Mouse (Mus musculus) E14TG2a.4 (cell line): Measurements from ENCODE around the gene Bco1.
A peak's percentile ranks its signal among the peaks of the same experiment; 100 is the strongest.

Experiments used
- H3K27me3 ChIP-seq: 2 replicates; pipeline ENCODE4 v1.6.1; 2014; ENCODE audit warnings: low read length, control low read depth; ENCODE audit not compliant: insufficient read depth
- H3K36me3 ChIP-seq: 2 replicates; pipeline ENCODE4 v1.6.1; 2014; ENCODE audit warnings: low read length, control low read depth; ENCODE audit not compliant: insufficient read depth
- H3K4me1 ChIP-seq: replicated peaks from 2 replicates; pipeline ENCODE4 v1.6.1; 2014; ENCODE audit warnings: low read depth, low read length, control low read depth
- H3K4me3 ChIP-seq: replicated peaks from 2 replicates; pipeline ENCODE4 v1.5.1; 2014; ENCODE audit warnings: mild to moderate bottlenecking, low read length
- H3K9me3 ChIP-seq: 2 replicates; pipeline ENCODE4 v1.6.1; 2014; ENCODE audit warnings: low read length, control low read depth
- CTCF ChIP-seq: conservative IDR thresholded peaks from 2 replicates; pipeline ENCODE4 v1.5.1; 2014; ENCODE audit warnings: low read length
- NANOG ChIP-seq: IDR thresholded peaks from 2 replicates; pipeline ENCODE4 v1.6.1; 2014; ENCODE audit warnings: borderline replicate concordance, low read length, mixed read lengths
- POU5F1 ChIP-seq: IDR thresholded peaks from 2 replicates; pipeline ENCODE4 v1.6.1; 2014; ENCODE audit warnings: low read length, borderline replicate concordance

The Bco1 gene

GRCm38 (mm10) chr8:117107533-117107932, 11.9 kb downstream of the Bco1 start:
- Histone ChIP-seq H3K4me1 (peaks cover 18% of the 10 kb centered on the region), H3K4me3 (no peak overlapping the region), H3K27me3 (peaks cover 2% of the 10 kb centered on the region; the same call in 1 of the 2 replicates), H3K9me3 (0 out of 2 replicates have a peak, but pooled peaks cover 5% of the 10 kb centered on the region), H3K36me3 (no peaks in the 10 kb centered on the region)
- TF ChIP-seq POU5F1 (no peak), CTCF (peak; percentile 92), NANOG (no peak)

GRCm38 (mm10) chr8:117109018-117109711, 13.5 kb downstream of the Bco1 start:
- no peaks in the 10 kb centered on the region for H3K36me3 ChIP-seq
- TF ChIP-seq NANOG (no peak), POU5F1 (no peak), CTCF (peak; percentile 88)
- H3K9me3 ChIP-seq, result no peaks in the 10 kb centered on the region
- H3K4me3 ChIP-seq, result no peak overlapping the region
- peaks cover 4% of the 10 kb centered on the region for H3K27me3 ChIP-seq
- peaks cover 28% of the 10 kb centered on the region for H3K4me1 ChIP-seq

GRCm38 (mm10) chr8:117109801-117110390, 14.2 kb downstream of the Bco1 start:
- TF ChIP-seq CTCF, result peak; percentile 73
- TF ChIP-seq NANOG, result no peak
- no peak for TF ChIP-seq POU5F1
- H3K9me3 ChIP-seq, result no peaks in the 10 kb centered on the region
- H3K36me3 ChIP-seq, result no peaks in the 10 kb centered on the region

GRCm38 (mm10) chr8:117111641-117112040, 16.0 kb downstream of the Bco1 start:
- Histone ChIP-seq H3K4me3 (no peak overlapping the region), H3K4me1 (peaks cover 37% of the 10 kb centered on the region), H3K36me3 (no peaks in the 10 kb centered on the region), H3K9me3 (no peaks in the 10 kb centered on the region), H3K27me3 (peaks cover 10% of the 10 kb centered on the region)
- TF ChIP-seq CTCF (no peak), POU5F1 (no peak), NANOG (no peak)

More at GRCm38 (mm10) chr8:117109801-117110390, 14.2 kb downstream of the Bco1 start:
- Histone ChIP-seq H3K27me3 (peaks cover 10% of the 10 kb centered on the region), H3K4me1 (peaks cover 28% of the 10 kb centered on the region), H3K4me3 (peak overlapping the region; percentile 53; the same call in 1 of the 2 replicates)

GRCm38 (mm10) chr8:117112261-117112660, 16.6 kb downstream of the Bco1 start:
- TF ChIP-seq CTCF (no peak), POU5F1 (no peak), NANOG (no peak)
- H3K9me3 ChIP-seq, result no peaks in the 10 kb centered on the region
- H3K4me3 ChIP-seq, result no peak overlapping the region
- peaks cover 13% of the 10 kb centered on the region for H3K27me3 ChIP-seq
- peaks cover 37% of the 10 kb centered on the region for H3K4me1 ChIP-seq
- H3K36me3 ChIP-seq, result no peaks in the 10 kb centered on the region

- no peak for TF ChIP-seq CTCF
- TF ChIP-seq POU5F1, result no peak
- TF ChIP-seq NANOG, result no peak
- no peaks in the 10 kb centered on the region for H3K36me3 ChIP-seq
- peaks cover 19% of the 10 kb centered on the region for H3K27me3 ChIP-seq
- H3K4me3 ChIP-seq, result no peak overlapping the region
- no peaks in the 10 kb centered on the region for H3K9me3 ChIP-seq
- peaks cover 33% of the 10 kb centered on the region for H3K4me1 ChIP-seq
Measured at GRCm38 (mm10) chr8:117115094-117115493, 19.4 kb downstream of the Bco1 start.

GRCm38 (mm10) chr8:117115676-117116446, 20.2 kb downstream of the Bco1 start:
- Histone ChIP-seq H3K27me3 (peaks cover 19% of the 10 kb centered on the region), H3K36me3 (no peaks in the 10 kb centered on the region), H3K9me3 (no peaks in the 10 kb centered on the region), H3K4me3 (no peak overlapping the region), H3K4me1 (peaks cover 29% of the 10 kb centered on the region)
- TF ChIP-seq CTCF (no peak), POU5F1 (no peak), NANOG (no peak)

GRCm38 (mm10) chr8:117116534-117116933, 20.9 kb downstream of the Bco1 start:
- TF ChIP-seq POU5F1 (no peak), CTCF (no peak), NANOG (no peak)
- Histone ChIP-seq H3K4me1 (peaks cover 34% of the 10 kb centered on the region), H3K27me3 (peaks cover 24% of the 10 kb centered on the region), H3K4me3 (no peak overlapping the region), H3K9me3 (no peaks in the 10 kb centered on the region), H3K36me3 (no peaks in the 10 kb centered on the region)
